Mouse (Mus musculus) brain, embryonic 14.5 days (tissue): Measurements from ENCODE around the gene Prkaca.

Experiments used
- CTCF ChIP-seq: fragments of 200-500 bp; IDR thresholded peaks from 2 replicates; pipeline ENCODE4 v1.5.1; 2012; ENCODE audit warnings: inconsistent platforms, mild to moderate bottlenecking, moderate library complexity, borderline replicate concordance; ENCODE audit not compliant: insufficient read depth, insufficient read length; ENCODE audit errors: extremely low read depth
- POLR2A ChIP-seq: fragments of 200-500 bp; IDR thresholded peaks from 2 replicates; pipeline ENCODE4 v1.6.1; 2012; ENCODE audit warnings: mild to moderate bottlenecking, inconsistent platforms, borderline replicate concordance; ENCODE audit not compliant: poor library complexity, insufficient read depth, insufficient read length, severe bottlenecking; ENCODE audit errors: extremely low read depth

DNA sequence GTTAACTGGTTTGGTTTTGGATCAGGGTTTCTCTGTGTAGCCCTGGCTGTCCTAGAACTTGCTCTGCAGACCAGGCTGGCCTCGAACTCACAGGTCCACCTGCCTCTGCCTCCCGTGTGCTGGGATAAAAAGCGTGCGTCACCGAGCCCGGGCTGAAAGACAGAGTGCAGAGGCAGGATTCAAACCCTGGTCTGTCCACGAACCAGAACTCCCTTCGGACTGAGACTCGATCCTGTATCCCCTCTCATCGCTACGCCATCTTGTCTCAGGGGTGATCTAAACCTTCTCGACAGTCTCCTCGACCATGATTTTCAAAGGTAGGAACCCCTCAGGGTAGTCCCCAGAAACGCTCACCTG is 18.1 kb upstream of the Prkaca start:
- no peak for TF ChIP-seq POLR2A
- TF ChIP-seq CTCF = no peak
